ENCODE assay signal across 16 mouse cellular contexts in genomic region chr17:56566293-56566692, GRCm38 (mm10). TPM values are rescaled to one million over a fixed set of nuclear protein-coding genes. Genes with fewer than 3 reads are reported as not detected.
A peak's percentile ranks its signal among the peaks of the same experiment; 100 is the strongest.
DNase-seq lines count a peak whose midpoint lies in the region; ATAC-seq and TF ChIP-seq lines count a peak whose summit lies in the region.
"Had no signal": no experiment of that assay in that cellular context is flagged by ENCODE, and none has a peak within 500 bp of the region (broad histone marks: within the 10 kb centered on the region; RNA-seq: fewer than 3 reads in every experiment).

No protein-coding gene starts in this region.

- no peak overlapping the region for H3K4me3 ChIP-seq in cerebellum, adult 2 months (replicated peaks; ENCODE audit: insufficient read depth, low read depth, low read length)
- H3K4me3 ChIP-seq: embryonic facial prominence, embryonic 12.5 days; forebrain, embryonic 13.5 days; gastrocnemius, adult 2 months; heart, embryonic 12.5 days; hindbrain, embryonic 10.5 days had no signal

- 73% methylated on average over 29 of the region's 29 CpGs for WGBS in cerebellum, adult 2 months

- DNase-seq in cerebellum, postnatal 10 days, result peak; percentile 31 to 42
- DNase-seq in cerebellum, adult 2 months, result no peak
- DNase-seq in right cerebral cortex, postnatal 14 days, result peak; percentile 38
- DNase-seq in right cerebral cortex, postnatal 36 days (ENCODE audit: low spot score in 2 of 2), result no peak
- DNase-seq in ZHBTc4 (ENCODE audit: low read depth, low spot score), result peak; percentile 51
- DNase-seq in layer of hippocampus, postnatal 14 days (ENCODE audit: low spot score in 2 of 2), result no peak
- DNase-seq: adrenal gland, postnatal 10 days; cerebellum, adult 8-10 months; gastrocnemius, adult 2 months; gastrocnemius, postnatal 25 days had no signal

- H3K27me3 ChIP-seq in cerebellum, adult 2 months (ENCODE audit: control insufficient read depth, insufficient read depth, low read length), result no peaks in the 10 kb centered on the region
- H3K27me3 ChIP-seq: embryonic facial prominence, embryonic 12.5 days; forebrain, embryonic 13.5 days; heart, embryonic 12.5 days had no signal

- no peak overlapping the region for H3K27ac ChIP-seq in cerebellum, adult 2 months (ENCODE audit: insufficient read depth, low read length)
- H3K27ac ChIP-seq: embryonic facial prominence, embryonic 12.5 days; forebrain, embryonic 13.5 days; gastrocnemius, adult 2 months; hindbrain, embryonic 10.5 days; hindbrain, embryonic 14.5 days had no signal

- TF ChIP-seq POLR2A in cerebellum, adult 2 months (IDR thresholded peaks at IDR 0.05; ENCODE audit: borderline replicate concordance, insufficient read depth, low read length), result no peak

- TF ChIP-seq CTCF in cerebellum, adult 2 months (IDR thresholded peaks at IDR 0.05; ENCODE audit: borderline replicate concordance, insufficient read depth, low read depth, low read length), result no peak

- no peak for ATAC-seq in erythroblast, adult 5-6 weeks (replicated peaks; ENCODE audit: low FRiP score, poor library complexity, severe bottlenecking)
- ATAC-seq: forebrain, embryonic 13.5 days had no signal

- H3K4me1 ChIP-seq in cerebellum, adult 2 months (ENCODE audit: control insufficient read depth, insufficient read depth, low read length), result peaks cover 7% of the 10 kb centered on the region
- H3K4me1 ChIP-seq: embryonic facial prominence, embryonic 12.5 days; forebrain, embryonic 13.5 days; heart, embryonic 12.5 days had no signal

RNA-seq across cellular contexts. Expression of gene Gm20219, which starts 12.1 kb away (rescaled TPM):
- 7.2 and 7.8 TPM in 2 replicates for polyA plus RNA-seq in cerebellum, adult 2 months (2012; rRNA removed)
- total RNA-seq in erythroblast, adult 5-6 weeks (2015; ENCODE audit: low replicate concordance), result 1.5 and 2.5 TPM in 2 replicates
- total RNA-seq in erythroblast, adult 5-6 weeks (2017; ENCODE audit: low replicate concordance), result 0.84 and 1.5 TPM in 2 replicates
- total RNA-seq in layer of hippocampus, postnatal 14 days (2021), result 1 to 10 TPM; 1.9 to 2.1 TPM

RNA-seq across cellular contexts. Expression of gene Safb2, which starts 18.1 kb away (rescaled TPM):
- 137 and 143 TPM in 2 replicates for polyA plus RNA-seq in cerebellum, adult 2 months (2012; rRNA removed)
- total RNA-seq in erythroblast, adult 5-6 weeks (2015; ENCODE audit: low replicate concordance), result 71.9 and 87.0 TPM in 2 replicates
- total RNA-seq in erythroblast, adult 5-6 weeks (2017; ENCODE audit: low replicate concordance), result 316 and 354 TPM in 2 replicates
- total RNA-seq in layer of hippocampus, postnatal 14 days (2021), result 100 to 1,000 TPM; 127 TPM

RNA-seq across cellular contexts. Expression of gene Safb, which starts 18.3 kb away (rescaled TPM):
- polyA plus RNA-seq in cerebellum, adult 2 months (2012; rRNA removed), result 139 and 141 TPM in 2 replicates
- total RNA-seq in erythroblast, adult 5-6 weeks (2015; ENCODE audit: low replicate concordance), result 36.9 and 61.2 TPM in 2 replicates
- total RNA-seq in erythroblast, adult 5-6 weeks (2017; ENCODE audit: low replicate concordance), result 116 and 186 TPM in 2 replicates
- total RNA-seq in layer of hippocampus, postnatal 14 days (2021), result 100 to 1,000 TPM; 131 to 147 TPM

RNA-seq across cellular contexts. Expression of gene 2410015M20Rik, which starts 43.3 kb away (rescaled TPM):
- 154 and 169 TPM in 2 replicates for polyA plus RNA-seq in cerebellum, adult 2 months (2012; rRNA removed)
- 16.3 and 18.6 TPM in 2 replicates for total RNA-seq in erythroblast, adult 5-6 weeks (2015; ENCODE audit: low replicate concordance)
- total RNA-seq in erythroblast, adult 5-6 weeks (2017; ENCODE audit: low replicate concordance), result 16.2 and 50.3 TPM in 2 replicates
- total RNA-seq in layer of hippocampus, postnatal 14 days (2021), result 100 to 1,000 TPM; 151 to 160 TPM

RNA-seq across cellular contexts. Expression of gene Rpl36, which starts 46.9 kb away (rescaled TPM):
- 1,004 and 1,008 TPM in 2 replicates for polyA plus RNA-seq in cerebellum, adult 2 months (2012; rRNA removed)
- 298 and 319 TPM in 2 replicates for total RNA-seq in erythroblast, adult 5-6 weeks (2015; ENCODE audit: low replicate concordance)
- total RNA-seq in erythroblast, adult 5-6 weeks (2017; ENCODE audit: low replicate concordance), result 323 TPM in 2 replicates
- total RNA-seq in layer of hippocampus, postnatal 14 days (2021), result 100 to 1,000 TPM; 403 to 409 TPM

Comparison
In these comparisons a context has a peak if more than half of its experiments do, and no peak if none do; other contexts are left out.
1. DNase-seq: peak in cerebellum, postnatal 10 days (2 of 2), right cerebral cortex, postnatal 14 days (single experiment) and ZHBTc4 (single experiment); none in cerebellum, adult 2 months (0 of 2), right cerebral cortex, postnatal 36 days (0 of 2) and layer of hippocampus, postnatal 14 days (0 of 2).